Mouse (Mus musculus) ovary, adult 10 weeks (tissue): ENCODE measurements around the gene Tnni3k. TPM values are rescaled to one million over a fixed set of nuclear protein-coding genes. Genes with fewer than 3 reads are reported as not detected.

Experiments
- polyA plus RNA-seq: library from polyadenylated mRNA; stranded (reverse); fragments of 350-450 nt; fragmentation: Illumina TruSeq; extraction: RNeasy Lipid Tissue Mini Kit (QIAGEN cat#74804); gene quantifications from one replicate; pipeline ENCODE4 v1.2.3, GENCODE M21; 2014

The Tnni3k gene
- not detected for polyA plus RNA-seq

DNA sequence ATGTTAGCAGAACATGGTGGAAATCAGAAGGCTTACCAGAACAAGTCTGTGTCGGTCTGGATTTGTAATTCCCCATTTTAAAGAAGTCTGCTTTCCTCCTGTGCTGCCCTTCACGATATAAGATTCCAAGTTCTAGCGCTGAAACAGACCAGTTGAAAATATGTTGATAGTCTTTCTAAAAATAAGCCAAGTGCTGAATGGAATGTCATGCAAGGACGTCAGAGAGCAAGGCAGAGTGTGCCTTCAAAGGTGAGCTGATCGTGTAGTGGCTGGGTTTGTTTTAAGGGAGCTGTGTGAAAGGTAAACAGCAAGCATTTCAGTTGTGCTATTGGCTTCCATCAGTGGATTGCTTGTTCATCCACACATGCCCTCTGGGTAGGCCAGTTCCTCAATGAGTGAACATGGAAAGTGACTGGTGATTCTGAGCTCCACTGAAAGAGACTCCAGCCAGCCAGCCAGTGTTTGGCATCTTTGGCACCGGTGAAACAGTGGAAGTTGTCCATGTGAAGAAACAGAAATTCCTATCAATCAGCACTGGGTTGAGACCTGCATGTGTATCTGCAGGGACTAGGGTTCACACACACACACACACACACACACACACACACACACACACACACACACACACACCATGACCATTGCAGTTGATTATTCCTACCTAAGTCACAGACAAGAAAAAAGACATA is at the start of gene Tnni3k:
Tnni3k (minus strand) TSS at position 177 of the 686 bp plus-strand sequence.

DNA sequence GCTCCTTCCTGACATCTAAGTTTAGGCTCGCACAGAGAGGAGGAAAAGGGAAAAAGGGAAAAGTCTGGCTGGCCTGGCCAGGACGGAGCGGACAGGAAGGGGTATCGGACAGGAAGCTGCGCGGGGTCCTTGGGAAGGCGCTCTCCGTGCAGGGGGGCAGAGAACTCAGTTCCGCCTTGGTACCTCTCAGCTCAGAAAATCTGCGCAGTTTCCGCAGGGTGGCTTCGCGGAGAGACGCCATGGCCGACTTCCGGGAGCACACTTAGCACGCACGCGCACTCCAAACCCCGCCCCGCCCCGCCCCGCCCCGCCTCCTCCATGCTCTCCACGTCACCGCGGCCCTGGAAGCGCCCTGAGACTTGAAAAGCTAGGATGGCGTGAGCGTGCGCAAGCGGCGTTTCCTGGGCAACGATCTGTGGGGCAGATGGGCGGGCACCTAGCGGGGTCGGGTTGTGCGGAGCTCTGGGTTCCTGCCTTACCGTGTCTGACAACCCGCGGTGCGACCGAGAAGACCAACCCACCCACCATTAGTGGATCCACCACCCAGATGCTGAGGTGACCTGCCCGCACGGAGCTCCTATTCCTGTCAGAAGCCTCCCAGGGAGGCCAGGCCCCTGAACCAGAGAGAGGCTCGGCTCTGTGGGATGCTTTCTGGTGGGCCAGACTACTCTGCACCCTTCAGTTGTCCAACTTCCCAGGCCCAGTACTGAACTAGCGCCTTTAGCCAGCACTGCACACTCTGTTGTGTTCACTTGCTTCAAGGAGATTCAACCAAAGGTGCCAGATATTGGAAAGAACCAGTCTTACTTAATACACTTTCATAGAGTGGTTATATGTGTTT is 38.1 kb upstream of the Tnni3k start, which contains the start of the genes Fpgt and Lrriq3:
Fpgt (minus strand) TSS at position 288 of the 841 bp plus-strand sequence.
Lrriq3 (plus strand) TSS at position 319 of the 841 bp plus-strand sequence.

Other genes with a start within 250 kb of the Tnni3k start
- 79.5 TPM for gene Fpgt, start 38.0 kb upstream of the Tnni3k start, polyA plus RNA-seq
- gene Lrriq3, start 38.0 kb upstream of the Tnni3k start, polyA plus RNA-seq: 9.3 TPM